Mouse (Mus musculus) spleen, postnatal 10 days (tissue): Measurements from ENCODE around the gene Plin5.
A peak's percentile ranks its signal among the peaks of the same experiment; 100 is the strongest.
"Not testable (repeated sequence)": the region's sequence is repeated elsewhere in the genome, so short reads cannot be mapped to it uniquely, and the experiment has no call there.

ENCODE experiments used
- DNase-seq, 2 experiments: peaks; one replicate each; pipeline ENCODE4 v3.0.0; 2021 to 2022; ENCODE audit warnings: low spot score in 2 of 2

Plin5 gene

GRCm38 (mm10) chr17:56108334-56109044, 8.9 kb downstream of the Plin5 start:
- no peak for DNase-seq

DNA sequence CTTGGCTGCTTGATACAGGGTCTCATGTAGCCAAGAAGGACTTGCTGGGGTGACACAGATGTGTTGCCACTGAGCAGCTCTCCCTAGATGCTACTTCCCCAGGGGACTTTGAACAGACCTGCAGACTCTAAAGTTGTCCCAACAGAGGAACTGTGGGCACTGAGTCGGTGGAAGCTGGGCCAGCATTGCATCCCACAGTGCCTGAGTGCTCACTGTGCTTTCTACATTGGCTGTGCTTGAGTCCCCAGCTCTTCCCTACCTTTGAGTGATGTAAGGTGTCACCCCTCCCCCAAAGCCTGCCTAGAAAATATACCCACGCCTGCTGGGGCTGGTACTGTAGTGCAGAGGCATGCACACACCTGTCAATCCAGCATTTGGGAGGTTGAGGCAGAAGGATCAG, 9.7 kb downstream of the Plin5 start:
- no peak for DNase-seq

DNA sequence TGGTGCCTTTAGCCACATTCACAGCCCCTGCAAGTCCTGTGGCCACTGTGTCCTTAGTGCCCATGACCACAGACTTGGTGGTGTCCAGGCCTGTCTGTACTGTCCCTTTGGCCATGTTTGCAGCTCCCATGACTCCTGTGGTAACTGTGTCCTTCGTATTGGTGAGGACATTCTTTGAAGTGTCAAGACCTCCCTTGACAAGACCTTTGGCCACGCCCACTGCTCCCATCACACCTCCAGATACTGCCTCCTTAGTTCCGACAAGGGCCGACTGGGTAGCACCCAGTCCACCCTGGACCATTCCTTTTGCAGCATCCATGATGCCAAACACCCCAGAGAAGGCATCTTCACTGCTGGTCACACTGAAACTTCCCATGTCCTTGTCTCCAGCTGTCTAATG, 10.4 kb downstream of the Plin5 start:
- no peak for DNase-seq

DNA sequence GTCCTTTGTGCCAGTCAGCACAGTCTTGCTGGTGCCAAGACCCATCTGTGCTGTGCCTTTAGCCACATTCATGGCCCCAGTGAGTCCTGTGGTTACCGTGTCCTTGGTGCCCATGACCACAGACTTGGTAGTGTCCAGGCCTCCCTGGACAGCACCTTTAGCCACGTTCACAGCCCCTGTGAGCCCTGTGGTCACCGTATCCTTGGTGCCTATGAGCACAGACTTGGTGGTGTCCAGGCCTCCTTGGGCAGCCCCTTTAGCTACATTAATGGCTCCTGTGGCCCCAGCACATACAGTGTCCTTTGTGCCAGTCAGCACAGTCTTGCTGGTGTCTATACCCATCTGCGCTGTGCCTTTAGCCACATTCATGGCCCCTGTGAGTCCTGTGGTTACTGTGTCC, 11.0 kb downstream of the Plin5 start:
- DNase-seq = not testable (repeated sequence)

GRCm38 (mm10) chr17:56104821-56105220, 12.6 kb downstream of the Plin5 start:
- not testable (repeated sequence) for DNase-seq

- no peak for DNase-seq
Measured at GRCm38 (mm10) chr17:56103465-56104285, 13.7 kb downstream of the Plin5 start.

- DNase-seq = no peak
Measured at GRCm38 (mm10) chr17:56102927-56103326, 14.5 kb downstream of the Plin5 start.

DNA sequence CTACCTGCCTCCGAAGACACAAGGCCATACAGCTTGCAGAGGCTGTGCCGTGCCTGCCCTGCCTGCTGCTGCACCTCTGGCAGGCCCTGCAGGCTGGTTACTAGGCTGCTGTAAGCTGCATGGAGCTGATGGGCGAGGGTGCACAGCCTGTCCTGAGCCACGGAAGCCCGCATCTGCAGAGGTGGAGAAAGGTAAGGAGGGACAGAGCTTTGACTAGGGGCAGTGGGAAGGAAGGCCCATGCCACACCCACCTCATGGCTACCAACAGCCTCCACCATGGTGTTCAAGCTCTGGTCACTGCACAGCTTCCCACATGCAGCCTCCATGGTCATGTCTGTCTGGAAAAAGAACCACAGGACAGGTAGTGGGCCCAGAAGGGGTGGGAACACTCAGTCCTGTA, 15.2 kb downstream of the Plin5 start:
- no peak for DNase-seq

- DNase-seq = no peak
Measured at GRCm38 (mm10) chr17:56100811-56101210, 16.6 kb downstream of the Plin5 start.

GRCm38 (mm10) chr17:56098711-56099572, 18.5 kb downstream of the Plin5 start:
- DNase-seq = no peak

GRCm38 (mm10) chr17:56098180-56098579, 19.2 kb downstream of the Plin5 start:
- no peak for DNase-seq

GRCm38 (mm10) chr17:56096883-56097282, 20.5 kb downstream of the Plin5 start:
- DNase-seq = no peak

DNA sequence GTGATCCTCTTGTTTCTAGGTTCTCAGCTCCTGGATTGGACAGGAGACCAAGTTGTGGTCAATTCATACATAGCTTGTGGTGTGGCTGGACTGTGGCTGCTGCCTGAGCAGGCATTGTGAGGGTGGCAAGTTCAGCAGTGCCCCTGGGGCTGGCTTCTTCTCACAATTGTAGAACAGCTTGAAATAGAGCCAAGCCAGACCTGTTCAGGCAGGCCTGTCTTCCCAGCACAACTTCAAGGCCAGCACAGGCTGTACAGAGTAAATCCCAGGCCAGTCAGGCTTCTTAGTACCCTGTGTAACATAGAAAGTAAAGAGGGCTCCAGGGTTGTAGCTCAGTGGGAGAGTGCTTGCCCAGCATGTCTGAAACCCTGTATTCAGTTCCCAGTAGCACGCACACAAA, 24.6 kb downstream of the Plin5 start:
- DNase-seq = no peak

DNA sequence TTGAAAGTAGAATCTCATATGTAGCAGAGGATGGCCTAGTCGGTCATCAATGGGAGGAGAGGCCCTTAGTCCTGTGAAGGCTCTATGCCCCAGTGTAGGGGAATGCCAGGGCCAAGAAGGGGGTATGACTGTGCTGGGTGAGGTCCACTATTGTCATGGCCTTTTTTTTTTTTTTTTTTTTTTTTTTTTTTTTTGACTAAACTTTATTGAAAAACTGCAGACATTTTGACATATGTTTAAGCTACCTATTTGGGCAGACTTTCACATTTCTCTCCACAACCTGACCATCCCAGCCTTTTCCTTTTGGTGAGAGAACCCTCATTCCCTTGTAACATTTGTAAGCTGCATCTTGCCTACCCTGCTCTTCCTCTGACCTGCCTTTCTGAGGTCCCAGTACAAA, 25.1 kb downstream of the Plin5 start:
- DNase-seq = no peak

- DNase-seq = no peak
Measured at GRCm38 (mm10) chr17:56080781-56081585, 36.4 kb downstream of the Plin5 start.

DNA sequence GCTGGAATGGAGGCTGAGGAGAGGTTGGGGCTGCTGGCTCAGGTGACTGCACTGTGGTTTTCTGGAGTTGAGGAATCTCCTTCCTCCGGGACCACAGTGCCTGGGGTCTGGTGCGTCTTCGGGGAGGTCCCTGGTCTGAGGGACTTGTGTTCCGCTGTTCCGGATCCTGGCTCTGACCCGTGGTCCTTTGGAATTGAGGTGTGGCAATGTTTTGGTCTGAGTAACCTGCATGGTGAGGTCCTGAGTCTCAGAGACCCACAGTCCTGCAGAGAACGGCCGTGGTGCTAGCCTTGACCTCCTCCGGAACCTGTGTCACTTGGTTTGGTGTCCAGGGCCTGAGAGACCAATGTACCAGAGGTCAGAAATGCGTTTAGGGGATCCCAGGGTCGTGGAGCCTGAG, 37.5 kb downstream of the Plin5 start:
- no peak for DNase-seq

GRCm38 (mm10) chr17:56078880-56079795, 38.3 kb downstream of the Plin5 start, which contains the start of gene Hdgfl2:
Gene Hdgfl2 (plus strand): TSS chr17:56079634.
- DNase-seq = peak; percentile 99 to 100

GRCm38 (mm10) chr17:56078361-56078760, 39.0 kb downstream of the Plin5 start:
- peak in 1 of 2 experiments; percentile 28 for DNase-seq

DNA sequence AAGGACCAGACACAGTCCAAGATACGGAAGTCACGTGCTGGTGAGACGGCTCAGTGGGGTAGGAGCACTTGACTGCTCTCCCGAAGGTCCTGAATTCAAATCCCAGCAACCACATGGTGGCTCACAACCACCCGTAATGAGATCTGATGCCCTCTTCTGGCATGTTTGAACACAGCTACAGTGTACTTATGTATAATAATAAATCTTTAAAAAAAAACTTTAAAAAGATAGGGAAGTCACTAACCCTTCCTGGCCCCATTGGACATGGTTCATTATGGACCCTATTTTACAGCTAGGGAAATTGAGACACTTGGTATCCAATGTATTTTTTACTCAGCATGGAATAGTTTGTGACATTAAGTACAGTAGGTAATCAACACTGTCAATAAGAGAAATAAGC, 39.9 kb downstream of the Plin5 start:
- no peak for DNase-seq

DNA sequence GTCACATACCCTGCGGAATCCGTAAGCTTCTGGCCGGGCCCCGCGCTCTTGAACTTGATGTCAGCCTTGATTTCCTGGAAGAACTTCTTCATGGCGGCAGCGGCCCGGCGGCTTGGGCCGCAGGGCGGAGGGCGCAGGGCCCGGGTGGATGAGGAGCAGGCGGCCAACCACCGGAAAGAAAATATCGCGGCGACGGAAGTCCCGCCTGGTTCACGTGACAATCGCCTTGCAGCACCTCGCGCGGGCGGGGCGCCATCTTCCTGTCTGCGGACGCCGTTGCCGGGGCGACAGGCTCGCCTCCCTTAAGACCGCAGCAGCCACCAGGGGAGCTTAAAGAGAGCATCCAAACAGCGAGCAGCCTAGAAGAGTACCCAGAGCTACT, 42.6 kb downstream of the Plin5 start, which contains the start of gene Ubxn6:
Gene Ubxn6, minus strand, starts transcription at position 202 of the 382 bp plus-strand sequence.
- DNase-seq = peak; percentile 85 to 98
